Mouse (Mus musculus): ENCODE measurements around the gene Rad9b. TPM values are rescaled to one million over a fixed set of nuclear protein-coding genes. Genes with fewer than 3 reads are reported as not detected.

Gene Rad9b
- polyA plus RNA-seq, 1 experiment = 10.4 TPM

DNA sequence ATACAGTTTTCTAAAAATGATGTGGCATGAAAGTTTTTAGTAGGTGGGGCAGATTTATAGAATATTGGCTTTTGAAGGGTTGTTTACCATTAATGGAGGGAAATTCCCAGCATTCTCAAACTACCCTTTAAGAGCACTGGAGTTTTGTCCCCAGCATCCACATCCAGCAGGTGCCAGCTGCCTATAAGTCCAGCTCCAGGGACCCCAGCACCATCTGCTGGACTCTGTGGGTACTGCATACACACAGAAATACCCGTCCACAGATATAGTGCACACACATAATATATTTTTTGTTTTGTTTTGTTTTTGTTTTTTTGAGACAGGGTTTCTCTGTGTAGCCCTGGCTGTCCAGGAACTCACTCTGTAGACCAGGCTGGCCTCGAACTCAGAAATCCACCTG, 39.9 kb upstream of the Rad9b start:
- Histone ChIP-seq H3K4me3 (ENCODE audit: insufficient read depth, low read length) (no peak overlapping the region; the same call in 1 of the 2 replicates), H3K4me1 (ENCODE audit: control insufficient read depth, insufficient read depth, low read length) (peaks cover 5% of the 10 kb centered on the region; the same call in 1 of the 2 replicates), H3K27ac (ENCODE audit: insufficient read depth, low read length) (no peak overlapping the region)
- TF ChIP-seq POLR2A (IDR thresholded peaks at IDR 0.05; ENCODE audit: extremely low read depth, insufficient read depth, low read length) = no peak
- peak; percentile 70 for TF ChIP-seq CTCF (IDR thresholded peaks at IDR 0.05; ENCODE audit: extremely low read depth, insufficient read depth, low read length)

GRCm38 (mm10) chr5:122392227-122393004, 38.4 kb upstream of the Rad9b start:
- Histone ChIP-seq H3K27ac (ENCODE audit: insufficient read depth, low read length) (0 out of 2 replicates have a peak overlapping the region, but pooled peaks have one; percentile 2), H3K4me1 (ENCODE audit: control insufficient read depth, insufficient read depth, low read length) (peaks cover 4% of the 10 kb centered on the region; the same call in 1 of the 2 replicates), H3K4me3 (ENCODE audit: insufficient read depth, low read length) (peak overlapping the region; percentile 89)
- no peak for TF ChIP-seq CTCF (IDR thresholded peaks at IDR 0.05; ENCODE audit: extremely low read depth, insufficient read depth, low read length)
- no peak for TF ChIP-seq POLR2A (IDR thresholded peaks at IDR 0.05; ENCODE audit: extremely low read depth, insufficient read depth, low read length)

- Histone ChIP-seq H3K4me3 (ENCODE audit: insufficient read depth, low read length) (peak within 1 kb of the TSS; percentile 89), H3K27ac (ENCODE audit: insufficient read depth, low read length) (0 out of 2 replicates have a peak within 1 kb of the TSS, but pooled peaks have one; percentile 2), H3K4me1 (ENCODE audit: control insufficient read depth, insufficient read depth, low read length) (peaks cover 4% of the 10 kb centered on the region; the same call in 1 of the 2 replicates)
- peak; percentile 84 for TF ChIP-seq CTCF (IDR thresholded peaks at IDR 0.05; ENCODE audit: extremely low read depth, insufficient read depth, low read length)
- peak; percentile 92 for TF ChIP-seq POLR2A (IDR thresholded peaks at IDR 0.05; ENCODE audit: extremely low read depth, insufficient read depth, low read length)
Measured at GRCm38 (mm10) chr5:122391786-122392180, 37.8 kb upstream of the Rad9b start, which contains the start of gene Arpc3. Gene Arpc3, plus strand, starts transcription at chr5:122391878.

GRCm38 (mm10) chr5:122391178-122391785, 37.2 kb upstream of the Rad9b start:
- no peak overlapping the region for H3K27ac ChIP-seq (ENCODE audit: insufficient read depth, low read length)
- no peak for TF ChIP-seq CTCF (IDR thresholded peaks at IDR 0.05; ENCODE audit: extremely low read depth, insufficient read depth, low read length)
- TF ChIP-seq POLR2A (IDR thresholded peaks at IDR 0.05; ENCODE audit: extremely low read depth, insufficient read depth, low read length) = no peak

GRCm38 (mm10) chr5:122390671-122391070, 36.6 kb upstream of the Rad9b start:
- TF ChIP-seq POLR2A (IDR thresholded peaks at IDR 0.05; ENCODE audit: extremely low read depth, insufficient read depth, low read length) (no peak), CTCF (IDR thresholded peaks at IDR 0.05; ENCODE audit: extremely low read depth, insufficient read depth, low read length) (no peak)
- H3K27ac ChIP-seq (ENCODE audit: insufficient read depth, low read length) = no peak overlapping the region
- no peak overlapping the region for H3K4me3 ChIP-seq (ENCODE audit: insufficient read depth, low read length)
- H3K4me1 ChIP-seq (ENCODE audit: control insufficient read depth, insufficient read depth, low read length) = peaks cover 4% of the 10 kb centered on the region; the same call in 1 of the 2 replicates

More at GRCm38 (mm10) chr5:122391178-122391785, 37.2 kb upstream of the Rad9b start:
- peaks cover 4% of the 10 kb centered on the region; the same call in 1 of the 2 replicates for H3K4me1 ChIP-seq (ENCODE audit: control insufficient read depth, insufficient read depth, low read length)
- H3K4me3 ChIP-seq (ENCODE audit: insufficient read depth, low read length) = peak overlapping the region; percentile 89

- no peak for TF ChIP-seq CTCF (IDR thresholded peaks at IDR 0.05; ENCODE audit: extremely low read depth, insufficient read depth, low read length)
- no peak for TF ChIP-seq POLR2A (IDR thresholded peaks at IDR 0.05; ENCODE audit: extremely low read depth, insufficient read depth, low read length)
- no peak overlapping the region for H3K4me3 ChIP-seq (ENCODE audit: insufficient read depth, low read length)
Measured at GRCm38 (mm10) chr5:122390006-122390405, 36.0 kb upstream of the Rad9b start.

DNA sequence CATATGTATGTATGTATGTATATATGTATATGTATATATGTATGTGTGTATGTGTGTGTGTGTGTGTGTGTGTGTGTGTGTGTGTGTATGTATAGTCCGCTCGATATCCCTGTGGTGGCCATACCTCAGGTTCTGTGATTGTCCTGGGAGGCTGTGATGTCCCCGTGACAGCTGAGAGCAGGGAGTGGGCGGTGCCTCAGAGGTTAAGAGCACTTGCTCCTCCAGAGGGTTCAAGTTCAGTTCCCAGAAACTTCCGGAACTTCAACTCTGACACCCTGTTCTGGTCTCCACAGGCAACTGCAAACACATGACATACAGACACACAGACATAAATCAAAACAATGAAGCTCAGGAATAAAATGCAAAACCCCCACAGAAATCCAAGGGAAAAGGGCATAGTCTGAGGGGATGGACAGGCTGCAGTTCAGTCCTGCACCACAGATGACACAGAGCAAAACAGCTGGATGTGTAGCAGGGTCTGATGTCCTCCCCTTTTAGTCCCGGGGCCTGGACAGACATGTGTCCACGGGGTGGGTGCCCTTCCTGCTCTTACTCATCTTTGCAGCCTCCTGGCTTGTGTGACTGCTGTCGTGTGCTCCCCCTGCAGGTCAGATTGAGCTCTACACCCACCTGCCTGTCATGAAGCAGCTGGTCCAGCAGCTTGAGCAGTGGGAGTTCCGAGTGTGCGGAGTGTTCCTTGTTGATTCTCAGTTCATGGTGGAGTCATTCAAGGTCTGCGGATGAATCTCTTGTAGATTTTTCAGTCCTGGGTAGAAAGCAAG, 25.5 kb upstream of the Rad9b start:
- no peaks in the 10 kb centered on the region for H3K4me1 ChIP-seq (ENCODE audit: control insufficient read depth, insufficient read depth, low read length)
- no peak overlapping the region for H3K4me3 ChIP-seq (ENCODE audit: insufficient read depth, low read length)
- H3K27ac ChIP-seq (ENCODE audit: insufficient read depth, low read length) = no peak overlapping the region
- TF ChIP-seq CTCF (IDR thresholded peaks at IDR 0.05; ENCODE audit: extremely low read depth, insufficient read depth, low read length) (peak; percentile 93), POLR2A (IDR thresholded peaks at IDR 0.05; ENCODE audit: extremely low read depth, insufficient read depth, low read length) (no peak)

More at GRCm38 (mm10) chr5:122390006-122390405, 36.0 kb upstream of the Rad9b start:
- no peak overlapping the region for H3K27ac ChIP-seq (ENCODE audit: insufficient read depth, low read length)
- H3K4me1 ChIP-seq (ENCODE audit: control insufficient read depth, insufficient read depth, low read length) = peaks cover 1% of the 10 kb centered on the region; the same call in 1 of the 2 replicates

DNA sequence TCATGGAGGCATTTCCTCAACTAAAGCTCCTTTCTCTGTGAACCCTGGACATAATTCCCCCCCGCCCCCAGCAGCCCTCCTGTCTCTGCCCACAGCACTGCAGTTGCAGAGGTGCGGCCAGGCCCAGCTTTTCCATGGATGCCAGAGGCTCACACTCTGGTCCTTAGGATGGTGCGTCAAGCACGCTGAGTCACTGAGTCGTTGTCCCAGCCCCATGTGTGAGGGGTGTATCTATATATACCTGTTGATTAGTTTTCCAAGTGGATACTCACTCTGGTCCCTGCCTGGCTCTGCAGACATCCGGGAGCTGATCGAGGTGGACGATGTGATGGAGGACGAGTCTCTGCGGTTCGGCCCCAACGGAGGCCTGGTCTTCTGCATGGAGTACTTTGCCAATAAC, 24.1 kb upstream of the Rad9b start:
- Histone ChIP-seq H3K27ac (ENCODE audit: insufficient read depth, low read length) (no peak overlapping the region), H3K4me3 (ENCODE audit: insufficient read depth, low read length) (no peak overlapping the region), H3K4me1 (ENCODE audit: control insufficient read depth, insufficient read depth, low read length) (no peaks in the 10 kb centered on the region)
- TF ChIP-seq CTCF (IDR thresholded peaks at IDR 0.05; ENCODE audit: extremely low read depth, insufficient read depth, low read length) = no peak
- no peak for TF ChIP-seq POLR2A (IDR thresholded peaks at IDR 0.05; ENCODE audit: extremely low read depth, insufficient read depth, low read length)
